Mouse (Mus musculus) heart, postnatal 25 days (tissue): ENCODE data around the gene Rnf215. TPM values are rescaled to one million over a fixed set of nuclear protein-coding genes. Genes with fewer than 3 reads are reported as not detected.
"Not testable (repeated sequence)": the region's sequence is repeated elsewhere in the genome, so short reads cannot be mapped to it uniquely, and the experiment has no call there.

Source experiments
- DNase-seq: peaks from one replicate; pipeline ENCODE4 v3.0.0; 2022; ENCODE audit warnings: low spot score
- intact Hi-C: fragments of 180-260 bp; cut with DNase I; formaldehyde crosslinking; loops from one replicate; pipeline ENCODE4 v1.15.1; 2025
- microRNA-seq: library from miRNA; unstranded; fragments of <30 nt; microRNA quantifications from one replicate; pipeline ENCODE4 v1.2.0, GENCODE M21; 2022
- total RNA-seq, 2 experiments: library from RNA; stranded (reverse); gene quantifications; 2 replicates each; pipeline ENCODE4 v1.2.3; 2021

Rnf215 gene
- total RNA-seq, 2 experiments from 2014 or later, result 13.2 to 13.8 TPM

GRCm38 (mm10) chr11:4184251-4184952, 49.4 kb downstream of the Rnf215 start:
- intact Hi-C loops, result loop anchor here (5.0 kb wide), 1 partner anchor 38 kb away; no protein-coding TSS in a partner anchor
- DNase-seq, result no peak

GRCm38 (mm10) chr11:4185480-4185879, 50.5 kb downstream of the Rnf215 start:
- DNase-seq, intact Hi-C loops: not testable (repeated sequence)

GRCm38 (mm10) chr11:4186486-4187317, 51.7 kb downstream of the Rnf215 start, which contains the start of gene Tbc1d10a:
Gene Tbc1d10a (plus strand): TSS chr11:4186789.
- DNase-seq, result peak; percentile 98
- intact Hi-C loops, result loop anchor here (2.0 kb wide), 1 partner anchor 16 kb away; no protein-coding TSS in a partner anchor

GRCm38 (mm10) chr11:4187318-4187700, 52.3 kb downstream of the Rnf215 start:
- intact Hi-C loops, result loop anchor here (2.0 kb wide), 1 partner anchor 15 kb away; no protein-coding TSS in a partner anchor
- no peak for DNase-seq

GRCm38 (mm10) chr11:4189182-4189581, 54.2 kb downstream of the Rnf215 start:
- no peak for DNase-seq
- intact Hi-C loops, result no loop called here

- DNase-seq, result no peak
- intact Hi-C loops, result loop anchor here (2.0 kb wide), 1 partner anchor 28 kb away; the partner anchor contains the start of gene Castor1
These were observed 55.7 kb downstream of the Rnf215 start for GRCm38 (mm10) chr11:4190677-4191076.

Small RNA genes within 50 kb of the gene (microRNA-seq; reads per million reads assigned to microRNA genes)
- gene Mir3060, result not detected

Other genes with a start within 250 kb of the Rnf215 start
- gene 4921536K21Rik, start 240.1 kb upstream of the Rnf215 start, total RNA-seq, result under 1 TPM; 0.42 to 0.96 TPM
- 10 to 100 TPM; 24.8 to 45.0 TPM for gene Dusp18, start 240.0 kb upstream of the Rnf215 start, total RNA-seq
- 1 to 10 TPM; 4.4 to 5.7 TPM for gene Slc35e4, start 220.5 kb upstream of the Rnf215 start, total RNA-seq
- gene Tcn2, start 203.0 kb upstream of the Rnf215 start, total RNA-seq, result 10 to 100 TPM; 41.3 to 41.7 TPM
- 10 to 100 TPM; 28.1 to 29.8 TPM for gene Pes1, start 171.2 kb upstream of the Rnf215 start, total RNA-seq
- not detected for gene 4930556J24Rik, start 158.4 kb upstream of the Rnf215 start, total RNA-seq
- under 1 TPM; 0.17 to 0.31 TPM for gene Gal3st1, start 151.6 kb upstream of the Rnf215 start, total RNA-seq
- under 1 TPM; 0.17 to 0.34 TPM for gene Sec14l4, start 103.7 kb upstream of the Rnf215 start, total RNA-seq
- not detected for gene Sec14l3, start 70.4 kb upstream of the Rnf215 start, total RNA-seq
- gene Mtfp1, start 39.8 kb upstream of the Rnf215 start, total RNA-seq, result 100 to 1,000 TPM; 142 to 144 TPM
- 1 to 10 TPM in 1 of 2 experiments, under 1 TPM in 1; 0.73 to 1.1 TPM for gene Sec14l2, start 11.8 kb upstream of the Rnf215 start, total RNA-seq
- gene Ccdc157, start 25.1 kb downstream of the Rnf215 start, total RNA-seq, result 1 to 10 TPM; 5.0 to 5.3 TPM
- 10 to 100 TPM; 40.0 to 43.9 TPM for gene Sf3a1, start 25.1 kb downstream of the Rnf215 start, total RNA-seq
- gene Tbc1d10a, start 51.6 kb downstream of the Rnf215 start, total RNA-seq, result 10 to 100 TPM in 1 of 2 experiments, 1 to 10 TPM in 1; 9.3 to 10.9 TPM
- 1 to 10 TPM; 3.8 to 7.4 TPM for gene Castor1, start 83.0 kb downstream of the Rnf215 start, total RNA-seq
- not detected for gene Osm, start 101.2 kb downstream of the Rnf215 start, total RNA-seq
- gene Lif, start 122.4 kb downstream of the Rnf215 start, total RNA-seq, result under 1 TPM; 0.17 to 0.55 TPM